Mouse (Mus musculus): ENCODE data around the gene Fbxo36. TPM values are rescaled to one million over a fixed set of nuclear protein-coding genes. Genes with fewer than 3 reads are reported as not detected.

Gene Fbxo36
- polyA plus RNA-seq, 1 experiment from 2014 or later = 9.2 TPM

DNA sequence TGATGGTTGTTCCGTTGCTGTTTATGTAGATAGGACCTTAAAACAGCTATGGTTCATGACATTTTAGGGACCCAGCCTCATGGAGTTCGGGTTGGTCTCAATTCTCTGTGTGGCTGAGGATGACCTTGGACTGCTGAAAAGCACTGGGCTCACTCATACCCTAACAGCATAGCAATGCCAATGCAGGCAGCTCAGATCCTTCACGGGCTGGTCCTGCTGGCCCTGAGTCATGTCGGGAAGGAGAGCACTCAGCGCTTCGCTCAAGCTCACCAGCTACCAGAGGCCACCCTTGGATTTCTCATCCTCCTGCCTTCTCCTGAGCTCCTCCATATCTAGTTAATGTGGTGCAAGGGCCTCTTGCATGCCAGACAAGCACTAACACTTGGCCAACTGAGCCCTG, 59.5 kb downstream of the Fbxo36 start:
- Histone ChIP-seq H3K4me2 (replicated peaks) (no peak overlapping the region), H3K27ac (replicated peaks) (no peak overlapping the region), H3K36me3 (no peaks in the 10 kb centered on the region), H3K4me3 (no peak overlapping the region), H3K4me1 (no peaks in the 10 kb centered on the region), H3K9me3 (no peaks in the 10 kb centered on the region), H3K27me3 (no peaks in the 10 kb centered on the region), H3K9ac (replicated peaks) (no peak overlapping the region)
- 91% methylated on average over 6 of the region's 6 CpGs for WGBS
- ATAC-seq (ENCODE audit: low FRiP score, low read depth) = no peak

DNA sequence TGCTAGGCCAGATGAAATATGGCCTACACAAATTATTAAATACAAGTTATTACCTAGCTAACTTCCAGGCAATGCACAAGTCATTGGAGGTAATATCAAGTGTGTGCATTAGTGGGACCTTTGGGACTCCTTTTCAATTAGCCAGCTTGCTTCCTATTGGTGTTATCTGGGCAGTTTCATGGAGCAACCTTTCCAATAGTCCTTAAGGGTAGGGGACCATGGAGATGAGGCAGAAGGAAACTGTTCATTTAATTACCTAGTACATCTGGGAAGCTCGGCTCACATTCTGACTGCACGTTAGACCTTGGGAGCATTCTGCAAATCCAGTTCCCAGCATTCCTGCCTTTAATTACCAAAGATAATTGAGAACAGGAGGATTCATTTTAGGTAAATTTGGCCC, 64.8 kb downstream of the Fbxo36 start:
- no peak for ATAC-seq (ENCODE audit: low FRiP score, low read depth)
- no peak overlapping the region for H3K27ac ChIP-seq (replicated peaks)
- H3K36me3 ChIP-seq = no peaks in the 10 kb centered on the region
- no peaks in the 10 kb centered on the region for H3K9me3 ChIP-seq
- H3K9ac ChIP-seq (replicated peaks) = no peak overlapping the region
- no peak overlapping the region for H3K4me3 ChIP-seq
- H3K4me2 ChIP-seq (replicated peaks) = no peak overlapping the region
- no peaks in the 10 kb centered on the region for H3K27me3 ChIP-seq
- WGBS = 81% methylated on average over 2 of the region's 2 CpGs
- no peaks in the 10 kb centered on the region for H3K4me1 ChIP-seq

- H3K27ac ChIP-seq (replicated peaks) = no peak overlapping the region
- ATAC-seq (ENCODE audit: low FRiP score, low read depth) = peak; percentile 47; the same call in 1 of the 2 replicates
- peaks cover 19% of the 10 kb centered on the region for H3K36me3 ChIP-seq
- H3K9me3 ChIP-seq = no peaks in the 10 kb centered on the region
- no peak overlapping the region for H3K9ac ChIP-seq (replicated peaks)
- H3K4me1 ChIP-seq = peaks cover 8% of the 10 kb centered on the region
- H3K4me2 ChIP-seq (replicated peaks) = no peak overlapping the region
- no peak overlapping the region for H3K4me3 ChIP-seq
- 52% methylated on average over 8 of the region's 8 CpGs for WGBS
- H3K27me3 ChIP-seq = no peaks in the 10 kb centered on the region
Observed at GRCm38 (mm10) chr1:84910177-84910804, 70.7 kb downstream of the Fbxo36 start.

DNA sequence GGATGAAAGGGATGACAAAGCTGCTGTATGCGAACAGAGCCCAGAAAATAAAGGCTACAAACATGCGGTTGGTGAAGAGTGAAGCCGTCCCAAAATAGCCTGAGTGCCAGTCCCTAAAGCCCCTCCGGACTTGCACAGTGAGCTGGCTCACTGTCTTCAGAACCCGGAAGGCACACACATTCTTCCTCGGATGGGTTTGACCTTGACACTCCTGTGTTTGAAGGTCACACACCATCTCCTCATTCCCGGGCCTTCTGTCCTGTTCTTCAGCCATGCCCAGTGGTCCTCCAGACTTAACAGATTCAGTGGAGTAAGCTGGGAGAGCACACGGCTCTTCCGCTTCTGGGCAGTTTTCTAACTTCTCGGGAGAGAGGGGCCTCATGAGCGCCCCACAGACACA, 72.9 kb downstream of the Fbxo36 start:
- ATAC-seq (ENCODE audit: low FRiP score, low read depth) = no peak
- 94% methylated on average over 11 of the region's 11 CpGs for WGBS
- Histone ChIP-seq H3K27me3 (no peaks in the 10 kb centered on the region), H3K4me2 (replicated peaks) (no peak overlapping the region), H3K9me3 (no peaks in the 10 kb centered on the region), H3K4me3 (no peak overlapping the region), H3K27ac (replicated peaks) (no peak overlapping the region), H3K9ac (replicated peaks) (no peak overlapping the region), H3K36me3 (peaks cover 19% of the 10 kb centered on the region), H3K4me1 (peaks cover 8% of the 10 kb centered on the region)

DNA sequence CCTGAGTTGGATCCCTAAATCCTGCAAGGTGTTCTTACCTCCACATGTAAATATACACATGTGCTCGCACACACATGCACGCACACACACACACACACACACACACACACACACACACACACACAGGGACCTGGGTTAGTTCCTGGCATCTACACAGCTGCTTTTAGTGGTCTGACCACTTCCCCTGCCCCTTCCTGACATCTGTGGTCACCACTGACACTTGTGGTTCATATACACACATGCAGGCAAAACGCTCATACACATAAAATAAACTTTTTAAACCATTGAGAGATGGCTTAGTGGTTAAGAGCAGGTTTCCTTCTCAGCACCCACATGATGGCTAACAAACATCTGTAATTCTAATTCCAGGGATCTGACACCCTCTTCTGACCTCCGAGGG, 75.4 kb downstream of the Fbxo36 start:
- Histone ChIP-seq H3K4me2 (replicated peaks) (no peak overlapping the region), H3K27ac (replicated peaks) (no peak overlapping the region), H3K4me1 (peaks cover 8% of the 10 kb centered on the region), H3K27me3 (no peaks in the 10 kb centered on the region), H3K9ac (replicated peaks) (no peak overlapping the region), H3K9me3 (no peaks in the 10 kb centered on the region), H3K36me3 (peaks cover 28% of the 10 kb centered on the region), H3K4me3 (no peak overlapping the region)
- WGBS = 94% methylated on average over 4 of the region's 4 CpGs
- ATAC-seq (ENCODE audit: low FRiP score, low read depth) = no peak

GRCm38 (mm10) chr1:84918865-84919264, 79.2 kb downstream of the Fbxo36 start:
- Histone ChIP-seq H3K9ac (replicated peaks) (no peak overlapping the region), H3K27me3 (no peaks in the 10 kb centered on the region), H3K9me3 (no peaks in the 10 kb centered on the region), H3K4me3 (no peak overlapping the region), H3K4me2 (replicated peaks) (no peak overlapping the region), H3K27ac (replicated peaks) (no peak overlapping the region), H3K36me3 (peaks cover 9% of the 10 kb centered on the region; the same call in 1 of the 2 replicates), H3K4me1 (no peaks in the 10 kb centered on the region)
- no peak for ATAC-seq (ENCODE audit: low FRiP score, low read depth)
- WGBS = 95% methylated on average over 3 of the region's 3 CpGs

- Histone ChIP-seq H3K4me3 (no peak overlapping the region), H3K27me3 (no peaks in the 10 kb centered on the region), H3K36me3 (peaks cover 20% of the 10 kb centered on the region), H3K4me2 (replicated peaks) (no peak overlapping the region), H3K9me3 (no peaks in the 10 kb centered on the region), H3K9ac (replicated peaks) (no peak overlapping the region), H3K27ac (replicated peaks) (no peak overlapping the region), H3K4me1 (no peaks in the 10 kb centered on the region)
- 84% methylated on average over 2 of the region's 2 CpGs for WGBS
- no peak for ATAC-seq (ENCODE audit: low FRiP score, low read depth)
Observed at GRCm38 (mm10) chr1:84923432-84923831, 83.8 kb downstream of the Fbxo36 start.

- ATAC-seq (ENCODE audit: low FRiP score, low read depth) = no peak
- 84% methylated on average over 6 of the region's 6 CpGs for WGBS
Observed at GRCm38 (mm10) chr1:84924134-84924533, 84.5 kb downstream of the Fbxo36 start.

DNA sequence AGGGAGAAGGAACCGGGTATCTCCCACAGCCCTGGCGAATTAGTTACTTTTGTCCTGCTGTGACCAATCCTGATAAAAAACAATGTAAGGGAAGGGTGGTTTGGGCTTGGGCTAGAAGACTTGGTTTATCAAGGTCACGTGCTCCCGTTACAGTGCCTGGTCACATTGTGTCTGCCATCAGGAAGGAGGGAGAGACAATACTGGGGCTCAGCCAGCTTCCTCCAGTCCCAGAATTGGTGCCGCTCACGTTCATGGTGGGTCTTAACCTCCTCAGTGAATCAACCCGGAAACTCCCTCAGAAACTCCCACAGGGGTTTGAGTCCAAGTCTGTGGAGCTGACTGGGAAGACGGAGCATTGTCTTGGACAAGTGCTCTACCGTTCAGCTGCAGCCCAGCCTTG, 86.0 kb downstream of the Fbxo36 start:
- Histone ChIP-seq H3K9ac (replicated peaks) (no peak overlapping the region), H3K9me3 (no peaks in the 10 kb centered on the region), H3K4me2 (replicated peaks) (no peak overlapping the region), H3K4me1 (no peaks in the 10 kb centered on the region), H3K4me3 (no peak overlapping the region), H3K27me3 (no peaks in the 10 kb centered on the region), H3K36me3 (peaks cover 20% of the 10 kb centered on the region), H3K27ac (replicated peaks) (no peak overlapping the region)
- WGBS = 81% methylated on average over 9 of the region's 9 CpGs
- no peak for ATAC-seq (ENCODE audit: low FRiP score, low read depth)

More at GRCm38 (mm10) chr1:84924134-84924533, 84.5 kb downstream of the Fbxo36 start:
- H3K36me3 ChIP-seq = peaks cover 21% of the 10 kb centered on the region
- no peaks in the 10 kb centered on the region for H3K27me3 ChIP-seq
- no peaks in the 10 kb centered on the region for H3K9me3 ChIP-seq
- no peak overlapping the region for H3K9ac ChIP-seq (replicated peaks)
- H3K4me1 ChIP-seq = no peaks in the 10 kb centered on the region
- no peak overlapping the region for H3K4me2 ChIP-seq (replicated peaks)
- H3K4me3 ChIP-seq = no peak overlapping the region
- no peak overlapping the region for H3K27ac ChIP-seq (replicated peaks)

DNA sequence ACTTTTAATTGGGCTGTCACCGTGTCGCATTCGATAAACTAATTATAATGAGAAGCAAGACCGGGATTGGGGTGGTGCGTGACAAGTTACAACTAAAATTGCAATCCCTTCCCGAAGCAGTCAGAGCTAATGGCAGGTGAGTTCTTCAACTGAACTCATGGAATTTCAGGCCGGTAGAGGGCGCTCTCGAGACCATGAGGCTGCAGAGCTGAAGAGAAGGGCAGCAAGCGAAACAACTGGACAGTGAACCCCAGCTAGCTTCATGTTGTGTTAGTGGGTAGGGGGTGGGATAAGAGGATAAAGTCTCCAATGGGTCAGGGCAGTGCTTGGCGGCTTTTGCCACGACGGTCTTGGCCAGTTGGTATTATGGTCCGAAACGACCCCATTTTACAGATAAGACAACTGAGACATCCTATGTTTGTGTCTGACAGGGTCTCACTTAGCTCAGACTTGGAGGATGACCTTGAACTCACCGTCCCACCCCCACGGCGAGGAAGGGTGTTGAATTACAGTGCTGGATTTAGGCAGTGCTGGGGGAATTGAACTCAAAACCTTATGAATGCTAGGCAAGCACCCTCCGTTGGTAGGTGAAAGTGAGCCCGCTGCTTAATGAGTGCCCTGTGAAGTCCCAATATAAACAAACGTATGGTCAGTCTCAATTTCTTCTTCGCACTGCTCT, 94.0 kb downstream of the Fbxo36 start:
- H3K9ac ChIP-seq (replicated peaks) = peak overlapping the region; percentile 85
- H3K4me2 ChIP-seq (replicated peaks) = peak overlapping the region; percentile 61
- WGBS = 12% methylated on average over 22 of the region's 22 CpGs
- H3K36me3 ChIP-seq = peaks cover 8% of the 10 kb centered on the region; the same call in 1 of the 2 replicates
- peak overlapping the region; percentile 91 for H3K27ac ChIP-seq (replicated peaks)
- ATAC-seq (ENCODE audit: low FRiP score, low read depth) = peak; percentile 32
- H3K9me3 ChIP-seq = no peaks in the 10 kb centered on the region
- H3K4me1 ChIP-seq = peaks cover 6% of the 10 kb centered on the region; the same call in 1 of the 2 replicates
- no peaks in the 10 kb centered on the region for H3K27me3 ChIP-seq
- peak overlapping the region; percentile 69 for H3K4me3 ChIP-seq

GRCm38 (mm10) chr1:84934151-84934502, 94.5 kb downstream of the Fbxo36 start:
- Histone ChIP-seq H3K4me1 (peaks cover 6% of the 10 kb centered on the region; the same call in 1 of the 2 replicates), H3K4me3 (peak overlapping the region; percentile 69), H3K9ac (replicated peaks) (peak overlapping the region; percentile 85), H3K27ac (replicated peaks) (peak overlapping the region; percentile 91), H3K4me2 (replicated peaks) (peak overlapping the region; percentile 61), H3K27me3 (no peaks in the 10 kb centered on the region), H3K36me3 (peaks cover 3% of the 10 kb centered on the region; the same call in 1 of the 2 replicates), H3K9me3 (no peaks in the 10 kb centered on the region)
- ATAC-seq (ENCODE audit: low FRiP score, low read depth) = peak; percentile 7
- 2% methylated on average over 12 of the region's 12 CpGs for WGBS

- no peaks in the 10 kb centered on the region for H3K36me3 ChIP-seq
- peaks cover 6% of the 10 kb centered on the region; the same call in 1 of the 2 replicates for H3K4me1 ChIP-seq
Observed at GRCm38 (mm10) chr1:84934503-84935333, 95.1 kb downstream of the Fbxo36 start, which contains the start of gene Slc16a14. Gene Slc16a14, minus strand, starts transcription at chr1:84935134.

More at GRCm38 (mm10) chr1:84934503-84935333, 95.1 kb downstream of the Fbxo36 start, which contains the start of gene Slc16a14:
- Histone ChIP-seq H3K27ac (replicated peaks) (peak within 1 kb of the TSS; percentile 91), H3K9me3 (no peaks in the 10 kb centered on the region), H3K27me3 (no peaks in the 10 kb centered on the region), H3K9ac (replicated peaks) (peak within 1 kb of the TSS; percentile 85), H3K4me3 (peak within 1 kb of the TSS; percentile 69), H3K4me2 (replicated peaks) (peak within 1 kb of the TSS; percentile 61)
- WGBS = under 1% methylated on average over 55 of the region's 59 CpGs
- ATAC-seq (ENCODE audit: low FRiP score, low read depth) = peak; percentile 86
